8 mouse cellular contexts compared by ENCODE assay signal in the genomic region with DNA sequence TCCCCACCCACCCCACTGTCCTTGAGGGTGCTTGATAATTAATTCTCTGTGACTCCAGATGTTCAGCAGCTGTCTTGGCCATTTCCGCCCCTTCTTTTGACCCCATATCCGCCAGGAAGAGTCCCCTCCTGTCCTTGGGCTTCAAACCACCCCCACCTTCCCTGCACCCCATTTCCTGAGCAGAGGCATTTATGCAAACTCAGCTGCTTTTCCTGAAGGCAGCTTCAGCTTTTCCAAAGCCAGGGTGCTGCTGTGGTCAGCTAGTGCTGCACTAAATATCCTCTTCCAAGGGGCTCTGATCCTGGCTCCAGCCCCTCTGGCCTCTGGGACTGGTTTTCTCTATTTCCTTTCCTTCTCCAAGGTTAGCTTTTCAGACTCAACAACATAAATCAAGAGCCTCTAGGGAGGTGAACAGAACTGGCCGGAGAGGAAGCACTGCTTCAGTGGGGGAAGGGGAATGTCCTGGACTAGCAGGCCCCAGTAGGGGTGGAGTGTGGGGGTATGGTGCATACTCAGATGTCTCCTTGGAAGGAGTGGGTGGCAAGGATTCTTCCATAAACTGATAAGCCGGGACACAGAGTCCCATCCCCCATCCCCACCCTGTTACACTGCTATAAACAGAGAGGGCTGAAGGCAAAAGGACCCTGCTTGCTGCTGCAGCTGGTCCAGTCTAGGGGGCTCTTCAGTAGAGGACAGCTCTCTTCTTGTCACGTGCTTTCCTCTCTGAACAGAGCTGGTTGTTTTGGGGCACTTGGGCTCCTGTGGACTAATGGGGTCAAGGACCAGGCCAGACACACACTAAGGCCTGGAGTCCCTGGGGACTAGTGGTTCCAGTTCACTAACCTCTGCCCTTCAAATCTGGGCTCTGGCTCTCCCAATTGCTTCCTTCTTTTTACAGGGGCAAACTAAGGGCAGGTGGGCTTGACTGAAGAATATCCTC. TPM values are rescaled to one million over a fixed set of nuclear protein-coding genes. Genes with fewer than 3 reads are reported as not detected.
DNase-seq lines count a peak whose midpoint lies in the region; ATAC-seq lines count a peak whose summit lies in the region.

No protein-coding gene starts in this region.

- peaks cover 22% of the 10 kb centered on the region for H3K4me1 ChIP-seq in heart, embryonic 12.5 days (replicated peaks)
- H3K4me1 ChIP-seq in kidney, embryonic 15.5 days = peaks cover 67% of the 10 kb centered on the region

- DNase-seq in urinary bladder, postnatal 4 days (ENCODE audit: low spot score in 2 of 2) = peak; percentile 60 to 80
- DNase-seq in urinary bladder, adult 2 months (ENCODE audit: low spot score) = no peak
- peak; percentile 86 for DNase-seq in mesoderm, embryonic 11.5 days (ENCODE audit: low read depth, low spot score)
- no peak for DNase-seq in cerebellum, adult 11-12 months
- no peak for DNase-seq in cerebellum, postnatal 36 days
- DNase-seq in thymus, postnatal 10 days (ENCODE audit: low spot score in 2 of 2) = no peak

- peak; percentile 68; the same call in 1 of the 2 replicates for ATAC-seq in heart, embryonic 12.5 days (ENCODE audit: insufficient number of reproducible peaks, low FRiP score)
- ATAC-seq in kidney, embryonic 15.5 days (replicated peaks; ENCODE audit: low FRiP score) = peak; percentile 96

- no peak overlapping the region for H3K4me3 ChIP-seq in heart, embryonic 12.5 days
- no peak overlapping the region for H3K4me3 ChIP-seq in kidney, embryonic 15.5 days (replicated peaks)

- peak overlapping the region; percentile 34; the same call in 1 of the 2 replicates for H3K9ac ChIP-seq in heart, embryonic 12.5 days
- no peak overlapping the region for H3K9ac ChIP-seq in kidney, embryonic 15.5 days

- 15% methylated on average over 5 of the region's 5 CpGs for WGBS in heart, embryonic 12.5 days
- 7% methylated on average over 5 of the region's 5 CpGs for WGBS in kidney, embryonic 15.5 days

- H3K9me3 ChIP-seq in heart, embryonic 12.5 days (replicated peaks) = no peaks in the 10 kb centered on the region
- no peaks in the 10 kb centered on the region for H3K9me3 ChIP-seq in kidney, embryonic 15.5 days (replicated peaks)

- H3K4me2 ChIP-seq in heart, embryonic 12.5 days = no peak overlapping the region
- peak overlapping the region; percentile 32 for H3K4me2 ChIP-seq in kidney, embryonic 15.5 days

- no peaks in the 10 kb centered on the region for H3K27me3 ChIP-seq in heart, embryonic 12.5 days (replicated peaks)
- H3K27me3 ChIP-seq in kidney, embryonic 15.5 days = no peaks in the 10 kb centered on the region

- H3K27ac ChIP-seq in heart, embryonic 12.5 days (ENCODE audit: poor library complexity, severe bottlenecking) = peak overlapping the region; percentile 70
- H3K27ac ChIP-seq in kidney, embryonic 15.5 days = peak overlapping the region; percentile 95

- no peaks in the 10 kb centered on the region for H3K36me3 ChIP-seq in heart, embryonic 12.5 days
- H3K36me3 ChIP-seq in kidney, embryonic 15.5 days = no peaks in the 10 kb centered on the region

RNA-seq across cellular contexts. Expression of a gene that starts 5.4 kb away (rescaled TPM):
- not detected in 2 replicates for polyA plus RNA-seq in urinary bladder, adult 2 months (2012; rRNA removed)
- 0.24 TPM in 1 of 2 replicates, not detected in the other for polyA plus RNA-seq in heart, embryonic 12.5 days (2016; fragmentation: Nextera tagmentation; extraction: Ambion mirVana)
- polyA plus RNA-seq in kidney, embryonic 15.5 days (2015; fragmentation: Nextera tagmentation; extraction: Ambion mirVana) = 0.30 TPM in 1 of 2 replicates, not detected in the other

RNA-seq across cellular contexts. Expression of a gene that starts 9.3 kb away (rescaled TPM):
- 118 and 128 TPM in 2 replicates for polyA plus RNA-seq in urinary bladder, adult 2 months (2012; rRNA removed)
- polyA plus RNA-seq in heart, embryonic 12.5 days (2016; fragmentation: Nextera tagmentation; extraction: Ambion mirVana) = 105 and 109 TPM in 2 replicates
- polyA plus RNA-seq in kidney, embryonic 15.5 days (2015; fragmentation: Nextera tagmentation; extraction: Ambion mirVana) = 162 and 169 TPM in 2 replicates

RNA-seq across cellular contexts. Expression of a gene that starts 28.4 kb away (rescaled TPM):
- polyA plus RNA-seq in urinary bladder, adult 2 months (2012; rRNA removed) = 4.4 and 4.6 TPM in 2 replicates
- 13.5 and 15.1 TPM in 2 replicates for polyA plus RNA-seq in heart, embryonic 12.5 days (2016; fragmentation: Nextera tagmentation; extraction: Ambion mirVana)
- 25.5 and 28.0 TPM in 2 replicates for polyA plus RNA-seq in kidney, embryonic 15.5 days (2015; fragmentation: Nextera tagmentation; extraction: Ambion mirVana)

RNA-seq across cellular contexts. Expression of a gene that starts 32.7 kb away (rescaled TPM):
- 51.2 and 52.7 TPM in 2 replicates for polyA plus RNA-seq in urinary bladder, adult 2 months (2012; rRNA removed)
- 89.5 and 91.9 TPM in 2 replicates for polyA plus RNA-seq in heart, embryonic 12.5 days (2016; fragmentation: Nextera tagmentation; extraction: Ambion mirVana)
- polyA plus RNA-seq in kidney, embryonic 15.5 days (2015; fragmentation: Nextera tagmentation; extraction: Ambion mirVana) = 84.4 and 88.6 TPM in 2 replicates

Comparison
In these comparisons a context has a peak if more than half of its experiments do, and no peak if none do; other contexts are left out.
1. DNase-seq: peak in urinary bladder, postnatal 4 days (2 of 2) and mesoderm, embryonic 11.5 days (single experiment); none in urinary bladder, adult 2 months (single experiment), cerebellum, adult 11-12 months (single experiment), cerebellum, postnatal 36 days (0 of 2) and thymus, postnatal 10 days (0 of 2).